Mouse (Mus musculus): Measurements from ENCODE around the gene Cyp2d22.

- TF ChIP-seq CTCF (IDR thresholded peaks at IDR 0.05; ENCODE audit: low read depth, low read length) (no peak), GATA1 (IDR thresholded peaks at IDR 0.05; ENCODE audit: borderline replicate concordance, low read length) (no peak), TAL1 (conservative IDR thresholded peaks at IDR 0.05; ENCODE audit: low read depth, low read length) (no peak), POLR2AphosphoS5 (IDR thresholded peaks at IDR 0.05; ENCODE audit: insufficient replicate concordance, low read depth, low read length) (no peak), GATA2 (IDR thresholded peaks at IDR 0.05; ENCODE audit: borderline replicate concordance, low read depth, low read length) (no peak)
Observed at GRCm38 (mm10) chr15:82418616-82419015, 38.6 kb upstream of the Cyp2d22 start.

Measured in G1E (cell line).